Mouse (Mus musculus): ENCODE data around the gene Epn2. TPM values are rescaled to one million over a fixed set of nuclear protein-coding genes. Genes with fewer than 3 reads are reported as not detected.
A peak's percentile ranks its signal among the peaks of the same experiment; 100 is the strongest.

The Epn2 gene
- polyA plus RNA-seq (2016; fragmentation: Nextera tagmentation; extraction: Ambion mirVana), result 5.2 and 6.2 TPM in 2 replicates

DNA sequence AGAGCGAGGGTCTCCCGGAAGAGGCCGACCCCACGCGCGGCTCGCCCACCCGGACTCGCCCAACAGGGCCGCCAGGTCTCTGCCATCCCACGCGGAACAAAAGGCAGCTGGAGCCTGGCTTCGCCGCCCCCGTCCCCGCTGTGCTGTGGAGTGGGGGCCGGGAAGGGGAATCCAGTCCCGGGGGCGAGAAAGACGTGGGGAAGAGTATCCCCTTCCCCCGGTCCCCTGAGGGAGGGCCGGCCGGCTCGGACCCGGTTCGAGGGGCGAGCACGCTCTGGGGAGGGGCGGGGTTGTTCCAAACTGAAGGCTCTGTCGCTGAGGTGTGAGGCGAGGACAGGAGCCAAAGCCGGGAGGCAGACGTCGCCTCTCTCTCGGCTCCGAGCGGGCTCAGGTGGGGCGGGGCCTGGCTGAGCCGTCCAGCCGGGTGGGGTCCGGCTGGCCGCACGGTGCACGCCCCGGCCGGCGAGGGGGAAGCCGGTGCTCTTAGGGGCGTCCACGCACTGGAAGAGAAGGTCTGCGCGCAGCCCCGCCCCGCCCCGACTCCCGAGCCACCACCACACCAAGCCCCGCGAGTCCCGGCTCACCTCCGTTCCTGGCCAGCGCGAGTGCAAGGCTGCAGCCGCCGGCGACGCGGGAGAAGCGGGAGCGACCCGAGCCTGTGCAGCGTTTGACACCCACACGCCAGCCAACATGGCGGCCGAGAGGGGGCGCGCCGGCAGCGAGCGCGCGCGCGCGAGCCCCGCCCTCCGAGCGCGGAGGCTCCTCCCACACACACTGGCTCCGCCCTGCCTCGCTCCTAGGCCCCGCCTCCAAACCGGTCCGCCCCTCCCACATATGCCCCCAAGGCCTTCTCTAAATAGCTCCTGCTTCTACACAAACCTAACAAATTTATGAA is at the start of gene Epn2:
Gene Epn2 (minus strand): TSS at position 705 of the 895 bp plus-strand sequence.
- WGBS (ENCODE audit: insufficient replicate concordance), result under 1% methylated on average over 87 of the region's 93 CpGs
- Histone ChIP-seq H3K9ac (peak within 1 kb of the TSS; percentile 71), H3K36me3 (no peaks in the 10 kb centered on the region), H3K4me2 (peak within 1 kb of the TSS; percentile 96), H3K27me3 (replicated peaks) (peaks cover 69% of the 10 kb centered on the region), H3K9me3 (replicated peaks) (no peaks in the 10 kb centered on the region), H3K4me3 (peak within 1 kb of the TSS; percentile 68), H3K27ac (peak within 1 kb of the TSS; percentile 52; the same call in 1 of the 2 replicates), H3K4me1 (peaks cover 15% of the 10 kb centered on the region)
- ATAC-seq, result peak; percentile 84

DNA sequence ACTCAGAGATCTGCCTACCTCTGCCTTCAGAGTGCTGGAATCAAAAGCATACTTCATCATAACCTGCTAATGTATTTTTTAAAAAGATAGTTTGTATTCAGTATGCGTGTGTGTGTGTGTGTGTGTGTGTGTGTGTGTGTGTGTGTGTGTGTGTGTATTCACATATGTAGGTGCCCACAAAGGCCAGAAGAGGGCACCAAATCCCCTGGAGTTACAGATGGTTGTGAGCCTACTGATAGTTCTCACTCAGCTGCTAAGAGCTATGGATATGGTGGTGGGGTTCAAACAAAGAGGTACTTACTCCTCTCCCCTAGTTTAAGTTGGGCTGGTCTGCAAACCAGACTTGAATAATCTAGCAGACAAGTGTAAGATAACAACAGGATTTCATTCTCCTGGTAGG is 47.0 kb upstream of the Epn2 start:
- no peak for ATAC-seq
- no peak overlapping the region for H3K4me2 ChIP-seq
- H3K4me3 ChIP-seq, result no peak overlapping the region
- 57% methylated on average over 1 of the region's 1 CpGs for WGBS (ENCODE audit: insufficient replicate concordance)
- H3K27ac ChIP-seq, result no peak overlapping the region
- H3K27me3 ChIP-seq (replicated peaks), result peaks cover 42% of the 10 kb centered on the region
- no peak overlapping the region for H3K9ac ChIP-seq
- no peaks in the 10 kb centered on the region for H3K36me3 ChIP-seq
- no peaks in the 10 kb centered on the region for H3K4me1 ChIP-seq
- H3K9me3 ChIP-seq (replicated peaks), result 0 out of 2 replicates have a peak, but pooled peaks cover 3% of the 10 kb centered on the region

DNA sequence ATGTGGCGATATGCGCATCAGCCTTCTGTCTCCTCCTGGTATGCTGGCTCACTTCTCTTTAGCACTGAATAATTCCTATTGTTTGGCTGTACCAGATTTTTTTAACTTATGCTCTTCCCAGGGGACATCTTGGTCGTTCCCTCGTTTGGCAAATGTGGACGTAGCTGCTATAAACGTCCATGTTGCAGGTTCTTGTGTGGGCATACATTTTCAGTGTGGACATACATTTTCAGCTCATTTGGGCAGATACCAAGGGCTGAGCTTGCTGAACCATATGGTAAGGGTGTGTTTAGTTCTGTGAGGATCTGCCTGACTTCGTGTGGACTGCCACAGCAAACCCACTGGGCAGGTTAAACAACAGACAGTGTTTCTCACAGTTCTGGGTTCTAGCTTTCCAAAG is 45.6 kb upstream of the Epn2 start:
- Histone ChIP-seq H3K9me3 (replicated peaks) (0 out of 2 replicates have a peak, but pooled peaks cover 3% of the 10 kb centered on the region), H3K4me1 (peaks cover 4% of the 10 kb centered on the region), H3K9ac (no peak overlapping the region), H3K27ac (no peak overlapping the region), H3K4me2 (no peak overlapping the region), H3K4me3 (no peak overlapping the region), H3K36me3 (no peaks in the 10 kb centered on the region), H3K27me3 (replicated peaks) (peaks cover 55% of the 10 kb centered on the region)
- no peak for ATAC-seq
- 66% methylated on average over 7 of the region's 7 CpGs for WGBS (ENCODE audit: insufficient replicate concordance)

DNA sequence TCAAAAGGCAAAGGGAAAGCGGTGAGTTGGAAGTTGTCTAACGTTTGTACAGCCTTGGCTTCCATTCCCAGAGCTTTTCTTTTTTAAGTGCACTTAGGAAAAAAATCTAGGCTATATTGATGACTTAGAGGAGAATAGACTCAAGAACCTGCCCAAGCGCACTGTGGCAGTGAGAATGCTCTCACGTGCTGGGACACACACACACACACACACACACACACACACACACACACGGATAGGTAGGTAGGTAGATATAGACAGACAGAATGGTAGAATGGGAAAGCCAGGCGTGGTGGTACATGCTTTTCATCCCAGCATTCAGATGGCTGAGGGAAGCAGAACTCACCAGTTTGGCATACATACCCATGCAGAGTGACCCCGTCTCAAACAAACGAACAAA is 41.3 kb upstream of the Epn2 start:
- Histone ChIP-seq H3K4me1 (peaks cover 11% of the 10 kb centered on the region), H3K27me3 (replicated peaks) (peaks cover 83% of the 10 kb centered on the region), H3K36me3 (no peaks in the 10 kb centered on the region), H3K27ac (no peak overlapping the region), H3K9ac (no peak overlapping the region), H3K9me3 (replicated peaks) (no peaks in the 10 kb centered on the region), H3K4me2 (peak overlapping the region; percentile 51), H3K4me3 (no peak overlapping the region)
- no peak for ATAC-seq
- WGBS (ENCODE audit: insufficient replicate concordance), result 52% methylated on average over 8 of the region's 8 CpGs

DNA sequence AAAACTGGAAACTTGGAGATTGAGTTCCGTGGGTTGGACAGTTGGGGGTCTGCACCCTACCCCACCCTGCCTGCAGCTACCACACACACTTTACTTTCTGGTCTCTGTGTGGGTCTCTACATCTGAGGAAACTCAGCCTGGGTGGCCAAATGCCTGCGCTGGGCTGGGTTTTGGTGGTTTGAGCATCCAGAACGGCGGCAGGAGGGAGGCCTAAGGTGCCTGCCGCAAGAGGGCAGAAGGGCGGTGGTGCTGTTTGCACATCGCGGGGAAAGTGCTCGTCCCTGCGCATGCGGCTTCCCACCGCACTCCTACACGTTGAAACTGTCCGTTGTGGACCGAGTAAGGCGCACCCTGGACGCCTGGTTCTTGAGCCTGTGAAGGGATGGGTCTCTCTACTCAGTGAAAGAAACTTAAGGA is 40.8 kb upstream of the Epn2 start:
- Histone ChIP-seq H3K27ac (no peak overlapping the region), H3K4me2 (peak overlapping the region; percentile 51), H3K9me3 (replicated peaks) (no peaks in the 10 kb centered on the region), H3K4me3 (peak overlapping the region; percentile 21), H3K4me1 (peaks cover 11% of the 10 kb centered on the region), H3K36me3 (no peaks in the 10 kb centered on the region), H3K9ac (no peak overlapping the region), H3K27me3 (replicated peaks) (peaks cover 84% of the 10 kb centered on the region)
- WGBS (ENCODE audit: insufficient replicate concordance), result 2% methylated on average over 17 of the region's 17 CpGs
- ATAC-seq, result no peak

DNA sequence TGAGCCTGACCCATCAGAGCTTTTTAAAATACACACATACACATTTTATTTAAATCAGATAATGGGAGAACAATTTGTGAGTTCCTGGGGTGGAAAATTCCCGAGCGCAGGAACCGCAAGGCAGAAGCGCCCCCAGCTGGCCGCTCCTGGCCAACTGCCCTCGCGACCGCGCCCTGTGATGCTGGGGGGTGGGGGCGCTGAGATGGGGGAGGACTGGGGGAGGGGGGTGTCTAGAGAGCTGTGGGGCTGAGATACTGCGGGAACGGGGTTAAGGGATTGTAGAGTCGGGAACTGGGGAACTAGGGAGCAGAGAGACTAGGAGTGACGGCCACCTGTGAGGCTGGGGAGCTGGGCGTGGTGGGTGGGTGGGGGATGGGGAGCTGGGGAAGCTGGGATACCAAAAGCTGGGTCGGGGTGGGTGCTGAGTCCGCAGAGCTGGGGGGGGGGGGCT is 40.3 kb upstream of the Epn2 start:
- Histone ChIP-seq H3K36me3 (no peaks in the 10 kb centered on the region), H3K4me2 (peak overlapping the region; percentile 51), H3K4me1 (peaks cover 11% of the 10 kb centered on the region), H3K9ac (no peak overlapping the region), H3K9me3 (replicated peaks) (no peaks in the 10 kb centered on the region), H3K4me3 (peak overlapping the region; percentile 21), H3K27ac (no peak overlapping the region), H3K27me3 (replicated peaks) (peaks cover 84% of the 10 kb centered on the region)
- WGBS (ENCODE audit: insufficient replicate concordance), result 6% methylated on average over 17 of the region's 17 CpGs
- ATAC-seq, result no peak

DNA sequence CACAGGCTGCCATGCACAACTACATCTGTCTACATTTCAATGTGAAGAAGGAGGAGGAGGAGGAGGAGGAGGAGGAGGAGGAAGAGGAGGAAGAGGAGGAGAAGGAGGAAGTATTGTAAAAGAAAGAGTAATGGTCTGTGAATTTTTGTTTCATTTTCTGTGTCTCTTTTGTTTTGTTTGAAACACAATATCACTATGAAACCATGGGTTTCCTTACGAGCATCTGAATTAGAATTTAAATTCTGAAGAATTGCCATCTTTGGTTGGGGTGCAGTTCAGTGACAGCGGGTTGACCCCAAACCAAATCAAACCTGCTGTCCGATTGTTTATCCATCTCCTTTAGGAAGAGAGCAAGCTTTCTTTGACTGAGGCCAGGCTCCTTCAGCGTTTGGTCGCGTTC is 39.9 kb upstream of the Epn2 start:
- H3K4me1 ChIP-seq, result peaks cover 11% of the 10 kb centered on the region
- no peak overlapping the region for H3K4me3 ChIP-seq
- H3K9ac ChIP-seq, result no peak overlapping the region
- ATAC-seq, result no peak
- no peaks in the 10 kb centered on the region for H3K9me3 ChIP-seq (replicated peaks)
- peak overlapping the region; percentile 51 for H3K4me2 ChIP-seq
- no peak overlapping the region for H3K27ac ChIP-seq
- no peaks in the 10 kb centered on the region for H3K36me3 ChIP-seq
- WGBS (ENCODE audit: insufficient replicate concordance), result 17% methylated on average over 6 of the region's 6 CpGs
- H3K27me3 ChIP-seq (replicated peaks), result peaks cover 87% of the 10 kb centered on the region

DNA sequence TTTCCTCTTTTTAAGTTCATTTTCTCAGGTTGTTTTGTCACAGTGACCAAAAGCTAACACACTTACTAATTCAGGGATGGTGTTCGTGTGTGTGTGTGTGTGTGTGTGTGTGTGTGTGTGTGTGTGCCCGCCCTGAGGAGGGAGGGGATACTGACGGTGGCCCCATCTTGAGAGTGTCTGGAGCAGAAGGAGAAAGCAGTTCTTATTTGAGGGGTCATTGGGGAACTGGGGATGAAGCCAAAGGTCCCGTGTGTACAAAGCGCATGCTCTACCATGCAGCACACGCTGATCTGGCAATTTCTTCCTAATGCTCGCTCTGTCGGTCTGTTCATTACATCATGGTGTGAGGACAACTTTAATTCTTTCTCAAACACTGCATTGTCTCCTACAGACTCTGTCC is 39.1 kb upstream of the Epn2 start:
- Histone ChIP-seq H3K4me1 (peaks cover 11% of the 10 kb centered on the region), H3K4me3 (no peak overlapping the region), H3K27me3 (replicated peaks) (peaks cover 91% of the 10 kb centered on the region), H3K9me3 (replicated peaks) (no peaks in the 10 kb centered on the region), H3K27ac (no peak overlapping the region), H3K4me2 (no peak overlapping the region), H3K9ac (no peak overlapping the region), H3K36me3 (no peaks in the 10 kb centered on the region)
- WGBS (ENCODE audit: insufficient replicate concordance), result 72% methylated on average over 8 of the region's 8 CpGs
- no peak for ATAC-seq

DNA sequence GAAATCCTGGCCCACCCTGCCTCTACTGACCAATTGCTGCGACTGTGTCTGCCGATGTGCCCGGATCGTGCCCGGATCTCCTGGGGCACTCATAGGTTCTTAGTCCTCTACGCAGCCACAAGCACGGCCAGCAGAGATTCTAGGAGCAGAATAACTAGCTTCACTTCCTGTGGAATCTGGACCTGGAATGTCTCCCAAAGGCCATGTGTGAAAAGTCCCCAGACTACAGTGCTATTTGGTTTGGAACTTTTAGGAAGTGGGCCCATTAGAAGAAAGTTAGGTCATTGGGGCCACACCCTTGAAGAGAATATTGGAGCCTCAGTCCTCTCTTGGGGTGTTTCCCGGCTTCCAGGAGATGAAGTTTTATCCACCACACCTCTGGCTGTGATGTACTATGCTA is 38.6 kb upstream of the Epn2 start:
- WGBS (ENCODE audit: insufficient replicate concordance), result 77% methylated on average over 8 of the region's 8 CpGs
- Histone ChIP-seq H3K4me2 (no peak overlapping the region), H3K9ac (no peak overlapping the region), H3K4me1 (peaks cover 11% of the 10 kb centered on the region), H3K4me3 (no peak overlapping the region), H3K27me3 (replicated peaks) (peaks cover 95% of the 10 kb centered on the region), H3K36me3 (no peaks in the 10 kb centered on the region), H3K9me3 (replicated peaks) (no peaks in the 10 kb centered on the region), H3K27ac (no peak overlapping the region)
- ATAC-seq, result no peak

DNA sequence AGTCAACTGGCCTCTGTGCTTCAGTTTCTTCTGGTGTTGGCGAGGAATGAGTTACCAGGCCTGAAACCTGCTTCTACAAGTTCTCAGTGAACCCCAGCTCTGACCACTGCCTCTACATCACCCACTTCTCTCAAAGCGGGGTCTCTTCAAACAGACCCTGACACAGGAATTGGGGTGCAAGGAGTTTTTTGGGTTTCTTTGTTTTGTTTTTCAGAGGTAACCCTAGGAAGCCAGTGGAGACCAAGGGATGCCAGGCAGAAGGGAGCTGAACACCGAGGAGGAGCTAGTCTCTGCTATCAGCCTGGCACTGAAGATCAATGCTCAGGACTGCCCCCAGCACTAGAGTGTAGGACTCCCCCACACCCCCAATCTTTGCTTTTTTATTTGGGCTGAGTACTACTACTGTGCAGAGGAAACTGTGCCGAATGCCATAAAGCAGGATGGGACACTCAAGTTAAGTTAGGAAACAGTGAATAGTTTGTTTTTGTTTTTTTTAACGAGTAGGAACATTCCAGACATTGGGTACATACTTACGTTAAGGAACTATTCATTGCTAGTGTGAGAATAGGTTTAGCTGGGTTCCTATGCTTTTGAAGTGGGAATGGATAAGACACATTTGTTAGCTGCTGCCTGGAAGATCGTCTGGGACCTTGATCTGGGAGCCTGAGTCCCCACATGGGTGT is 37.9 kb upstream of the Epn2 start:
- H3K9ac ChIP-seq, result no peak overlapping the region
- H3K36me3 ChIP-seq, result no peaks in the 10 kb centered on the region
- H3K27ac ChIP-seq, result no peak overlapping the region
- H3K4me3 ChIP-seq, result no peak overlapping the region
- ATAC-seq, result no peak
- WGBS (ENCODE audit: insufficient replicate concordance), result 54% methylated on average over 7 of the region's 7 CpGs
- H3K4me2 ChIP-seq, result no peak overlapping the region
- no peaks in the 10 kb centered on the region for H3K9me3 ChIP-seq (replicated peaks)
- peaks cover 98% of the 10 kb centered on the region for H3K27me3 ChIP-seq (replicated peaks)
- H3K4me1 ChIP-seq, result peaks cover 11% of the 10 kb centered on the region

DNA sequence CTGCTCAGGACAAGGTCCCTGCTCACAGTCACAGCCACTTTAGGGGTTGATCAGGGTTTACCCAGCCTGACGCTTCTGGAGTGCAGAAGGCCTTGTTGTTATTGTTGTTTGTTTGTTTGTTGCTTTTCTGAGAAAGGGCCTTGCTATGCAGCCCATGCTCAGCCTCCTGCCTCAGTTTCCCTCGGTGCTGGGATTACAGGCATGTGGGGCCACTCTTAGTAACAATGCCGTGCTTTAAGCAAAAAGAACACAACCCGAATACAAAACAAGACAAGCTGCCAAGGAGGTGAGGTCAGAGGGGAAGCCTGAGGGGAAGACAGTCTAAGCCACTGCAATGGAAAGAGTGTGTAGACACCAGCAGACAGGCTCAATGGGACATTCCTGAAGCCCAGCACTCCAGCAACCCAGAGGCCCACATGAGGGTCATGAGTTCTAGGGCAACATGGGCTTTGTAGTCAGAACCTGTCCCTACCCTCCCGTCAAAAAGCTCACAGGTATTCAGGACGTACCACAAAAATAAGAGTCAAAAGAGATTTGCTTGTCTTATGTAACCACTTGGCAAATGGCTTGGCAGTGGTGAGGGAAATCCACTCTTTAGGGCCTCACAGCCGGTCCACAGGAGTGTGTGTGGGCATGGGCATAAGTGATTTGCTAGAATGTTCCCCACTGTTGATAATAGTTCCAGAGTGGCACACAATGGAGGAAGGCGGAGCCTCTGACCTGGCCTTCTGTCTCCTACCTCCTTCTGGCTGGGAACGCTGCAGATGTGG is 37.2 kb upstream of the Epn2 start:
- Histone ChIP-seq H3K9me3 (replicated peaks) (no peaks in the 10 kb centered on the region), H3K4me3 (no peak overlapping the region), H3K36me3 (no peaks in the 10 kb centered on the region), H3K4me1 (peaks cover 11% of the 10 kb centered on the region), H3K27ac (no peak overlapping the region), H3K4me2 (no peak overlapping the region), H3K27me3 (replicated peaks) (peaks cover 92% of the 10 kb centered on the region), H3K9ac (no peak overlapping the region)
- ATAC-seq, result no peak
- WGBS (ENCODE audit: insufficient replicate concordance), result 50% methylated on average over 9 of the region's 9 CpGs

Measured in liver, embryonic 12.5 days (tissue).